Mouse (Mus musculus) hindbrain, embryonic 13.5 days (tissue): Measurements from ENCODE around the gene B9d2. TPM values are rescaled to one million over a fixed set of nuclear protein-coding genes. Genes with fewer than 3 reads are reported as not detected.

Experiments
- ATAC-seq: fragments of 200-750 bp; cut with Nextera tagmentation; 2 replicates; pipeline ENCODE4 v1.8.0; 2017; ENCODE audit warnings: moderate TSS enrichment; ENCODE audit not compliant: low FRiP score
- H3K27ac ChIP-seq: fragments of 300-500 bp; sonication (generic); 2 replicates; pipeline ENCODE4 v1.5.1; 2015; ENCODE audit warnings: inconsistent platforms, mild to moderate bottlenecking, moderate library complexity
- H3K27me3 ChIP-seq: fragments of 300-500 bp; sonication (generic); 2 replicates; pipeline ENCODE4 v1.6.1; 2015; ENCODE audit warnings: mild to moderate bottlenecking, inconsistent platforms
- H3K36me3 ChIP-seq: fragments of 300-500 bp; sonication (generic); 2 replicates; pipeline ENCODE4 v1.6.1; 2015; ENCODE audit warnings: mild to moderate bottlenecking, inconsistent platforms
- H3K4me1 ChIP-seq: fragments of 300-500 bp; sonication (generic); replicated peaks from 2 replicates; pipeline ENCODE4 v1.6.1; 2015; ENCODE audit warnings: inconsistent platforms
- H3K4me2 ChIP-seq: fragments of 300-500 bp; sonication (generic); 2 replicates; pipeline ENCODE4 v1.6.1; 2015; ENCODE audit warnings: inconsistent platforms, mild to moderate bottlenecking, moderate library complexity
- H3K4me3 ChIP-seq: fragments of 300-500 bp; sonication (generic); 2 replicates; pipeline ENCODE4 v1.5.1; 2015; ENCODE audit warnings: mild to moderate bottlenecking, inconsistent platforms
- H3K9ac ChIP-seq: fragments of 300-500 bp; sonication (generic); 2 replicates; pipeline ENCODE4 v1.6.1; 2015; ENCODE audit warnings: mild to moderate bottlenecking, inconsistent platforms
- H3K9me3 ChIP-seq: fragments of 300-500 bp; sonication (generic); 2 replicates; pipeline ENCODE4 v1.6.1; 2016; ENCODE audit warnings: inconsistent platforms
- WGBS: fragments of 180-500 bp; shearing (Covaris S2); methylation state at CpG from one replicate; pipeline ENCODE4 v1.1.7; 2015; 5-methylcytosine and 5-hydroxymethylcytosine counted together
- polyA plus RNA-seq: library from polyadenylated mRNA; unstranded; fragments of >200 nt; fragmentation: Nextera tagmentation; extraction: Ambion mirVana; gene quantifications from 2 replicates; pipeline ENCODE4 v1.2.1, GENCODE M21; 2015

Gene B9d2
- polyA plus RNA-seq, 1 experiment from 2014 or later = 40.0 TPM

GRCm38 (mm10) chr7:25676085-25676781 is 4.3 kb upstream of the B9d2 start:
- 57% methylated on average over 15 of the region's 15 CpGs for WGBS
- H3K4me3 ChIP-seq = no peak overlapping the region
- no peaks in the 10 kb centered on the region for H3K36me3 ChIP-seq
- no peaks in the 10 kb centered on the region for H3K9me3 ChIP-seq
- peak overlapping the region; percentile 75 for H3K27ac ChIP-seq
- peaks cover 24% of the 10 kb centered on the region for H3K4me1 ChIP-seq
- H3K4me2 ChIP-seq = no peak overlapping the region
- no peak overlapping the region for H3K9ac ChIP-seq
- peaks cover 58% of the 10 kb centered on the region for H3K27me3 ChIP-seq
- ATAC-seq = peak; percentile 26; the same call in 1 of the 2 replicates

GRCm38 (mm10) chr7:25677013-25677412 is 3.6 kb upstream of the B9d2 start:
- Histone ChIP-seq H3K27me3 (peaks cover 58% of the 10 kb centered on the region), H3K27ac (peak overlapping the region; percentile 75), H3K4me1 (peaks cover 31% of the 10 kb centered on the region), H3K9ac (no peak overlapping the region), H3K4me2 (no peak overlapping the region), H3K9me3 (no peaks in the 10 kb centered on the region), H3K36me3 (no peaks in the 10 kb centered on the region), H3K4me3 (no peak overlapping the region)
- ATAC-seq = no peak
- WGBS = 86% methylated on average over 7 of the region's 7 CpGs

GRCm38 (mm10) chr7:25679971-25680370 is 609 bp upstream of the B9d2 start:
- Histone ChIP-seq H3K4me3 (peak overlapping the region; percentile 58), H3K9ac (peak overlapping the region; percentile 76), H3K27ac (peak overlapping the region; percentile 95; the same call in 1 of the 2 replicates), H3K4me1 (peaks cover 24% of the 10 kb centered on the region), H3K4me2 (peak overlapping the region; percentile 61), H3K36me3 (peaks cover 6% of the 10 kb centered on the region; the same call in 1 of the 2 replicates), H3K27me3 (peaks cover 36% of the 10 kb centered on the region), H3K9me3 (no peaks in the 10 kb centered on the region)
- no peak for ATAC-seq
- WGBS = 9% methylated on average over 6 of the region's 6 CpGs

- ATAC-seq = peak; percentile 21
- peak overlapping the region; percentile 58 for H3K4me3 ChIP-seq
- peaks cover 6% of the 10 kb centered on the region; the same call in 1 of the 2 replicates for H3K36me3 ChIP-seq
- WGBS = 62% methylated on average over 15 of the region's 15 CpGs
- peaks cover 27% of the 10 kb centered on the region for H3K4me1 ChIP-seq
- H3K27ac ChIP-seq = peak overlapping the region; percentile 95
- no peaks in the 10 kb centered on the region for H3K9me3 ChIP-seq
- H3K27me3 ChIP-seq = peaks cover 36% of the 10 kb centered on the region
- peak overlapping the region; percentile 76; the same call in 1 of the 2 replicates for H3K9ac ChIP-seq
- peak overlapping the region; percentile 61 for H3K4me2 ChIP-seq
These were observed 1.0 kb downstream of the B9d2 start for GRCm38 (mm10) chr7:25681341-25682231.

- no peak overlapping the region for H3K27ac ChIP-seq
- H3K4me2 ChIP-seq = no peak overlapping the region
- H3K36me3 ChIP-seq = peaks cover 6% of the 10 kb centered on the region; the same call in 1 of the 2 replicates
- H3K9ac ChIP-seq = no peak overlapping the region
- peaks cover 43% of the 10 kb centered on the region for H3K4me1 ChIP-seq
- WGBS = 75% methylated on average over 7 of the region's 7 CpGs
- H3K4me3 ChIP-seq = no peak overlapping the region
- ATAC-seq = no peak
- no peaks in the 10 kb centered on the region for H3K9me3 ChIP-seq
- H3K27me3 ChIP-seq = peaks cover 49% of the 10 kb centered on the region
These were observed 3.0 kb downstream of the B9d2 start for GRCm38 (mm10) chr7:25683474-25684180.

GRCm38 (mm10) chr7:25684659-25685058 is 4.1 kb downstream of the B9d2 start:
- no peaks in the 10 kb centered on the region for H3K9me3 ChIP-seq
- H3K36me3 ChIP-seq = peaks cover 6% of the 10 kb centered on the region; the same call in 1 of the 2 replicates
- no peak overlapping the region for H3K4me3 ChIP-seq
- no peak overlapping the region for H3K9ac ChIP-seq
- 87% methylated on average over 6 of the region's 6 CpGs for WGBS
- H3K27ac ChIP-seq = no peak overlapping the region
- peaks cover 52% of the 10 kb centered on the region for H3K27me3 ChIP-seq
- no peak for ATAC-seq
- peaks cover 52% of the 10 kb centered on the region for H3K4me1 ChIP-seq
- H3K4me2 ChIP-seq = no peak overlapping the region

GRCm38 (mm10) chr7:25685926-25686470 is 5.4 kb downstream of the B9d2 start:
- Histone ChIP-seq H3K27me3 (peaks cover 66% of the 10 kb centered on the region), H3K4me2 (peak overlapping the region; percentile 59; the same call in 1 of the 2 replicates), H3K4me1 (peaks cover 44% of the 10 kb centered on the region), H3K27ac (no peak overlapping the region), H3K4me3 (no peak overlapping the region), H3K36me3 (peaks cover 6% of the 10 kb centered on the region; the same call in 1 of the 2 replicates), H3K9me3 (no peaks in the 10 kb centered on the region), H3K9ac (peak overlapping the region; percentile 68; the same call in 1 of the 2 replicates)
- ATAC-seq = no peak
- WGBS = 68% methylated on average over 21 of the region's 21 CpGs

- under 1% methylated on average over 53 of the region's 69 CpGs for WGBS
- peaks cover 35% of the 10 kb centered on the region for H3K4me1 ChIP-seq
- H3K36me3 ChIP-seq = peaks cover 6% of the 10 kb centered on the region; the same call in 1 of the 2 replicates
- peak within 1 kb of the TSS; percentile 68 for H3K9ac ChIP-seq
- H3K9me3 ChIP-seq = no peaks in the 10 kb centered on the region
- peak within 1 kb of the TSS; percentile 59 for H3K4me2 ChIP-seq
- H3K27ac ChIP-seq = no peak within 1 kb of the TSS
- H3K4me3 ChIP-seq = peak within 1 kb of the TSS; percentile 42
- peaks cover 74% of the 10 kb centered on the region for H3K27me3 ChIP-seq
- ATAC-seq = peak; percentile 46; the same call in 1 of the 2 replicates
These were observed 6.3 kb downstream of the B9d2 start, which contains the start of gene Tgfb1 for GRCm38 (mm10) chr7:25686680-25687531. Gene Tgfb1 (plus strand): TSS chr7:25687002.

GRCm38 (mm10) chr7:25687811-25688401 is 7.3 kb downstream of the B9d2 start:
- Histone ChIP-seq H3K27ac (no peak overlapping the region), H3K27me3 (peaks cover 84% of the 10 kb centered on the region), H3K4me3 (peak overlapping the region; percentile 42), H3K36me3 (peaks cover 3% of the 10 kb centered on the region; the same call in 1 of the 2 replicates), H3K4me2 (peak overlapping the region; percentile 59), H3K9ac (peak overlapping the region; percentile 68), H3K4me1 (peaks cover 35% of the 10 kb centered on the region), H3K9me3 (no peaks in the 10 kb centered on the region)
- ATAC-seq = no peak
- 1% methylated on average over 47 of the region's 47 CpGs for WGBS

- peaks cover 84% of the 10 kb centered on the region for H3K27me3 ChIP-seq
- H3K9me3 ChIP-seq = no peaks in the 10 kb centered on the region
- no peaks in the 10 kb centered on the region for H3K36me3 ChIP-seq
- 1% methylated on average over 51 of the region's 52 CpGs for WGBS
- H3K4me2 ChIP-seq = peak overlapping the region; percentile 59
- peak; percentile 48 for ATAC-seq
- peak overlapping the region; percentile 42 for H3K4me3 ChIP-seq
- peak overlapping the region; percentile 58 for H3K9ac ChIP-seq
- H3K4me1 ChIP-seq = peaks cover 38% of the 10 kb centered on the region
- no peak overlapping the region for H3K27ac ChIP-seq
These were observed 8.4 kb downstream of the B9d2 start for GRCm38 (mm10) chr7:25688810-25689586.
